Mouse (Mus musculus): ENCODE data around the gene Akap1.

GRCm38 (mm10) chr11:88909388-88910036, 45.1 kb upstream of the Akap1 start:
- TF ChIP-seq POLR2A (IDR thresholded peaks at IDR 0.05; ENCODE audit: low read depth, low read length) (no peak), CTCF (IDR thresholded peaks at IDR 0.05; ENCODE audit: extremely low read depth, insufficient read depth, insufficient read length, insufficient replicate concordance) (no peak)
